8 mouse cellular contexts compared by ENCODE assay signal in genomic region chr12:119026311-119026710, GRCm38 (mm10).
DNase-seq lines count a peak whose midpoint lies in the region; ATAC-seq and TF ChIP-seq lines count a peak whose summit lies in the region.

No protein-coding gene starts in this region.

- WGBS in forebrain, embryonic 11.5 days: 58% methylated on average over 1 of the region's 1 CpGs
- 72% methylated on average over 1 of the region's 1 CpGs for WGBS in forebrain, embryonic 16.5 days
- WGBS in lung, embryonic 14.5 days: 59% methylated on average over 1 of the region's 1 CpGs

- no peaks in the 10 kb centered on the region for H3K27me3 ChIP-seq in forebrain, embryonic 11.5 days (ENCODE audit: control insufficient read depth, insufficient read depth, low read length)
- H3K27me3 ChIP-seq in forebrain, embryonic 16.5 days (replicated peaks; ENCODE audit: control insufficient read depth, insufficient read depth, low read length): no peaks in the 10 kb centered on the region
- no peaks in the 10 kb centered on the region for H3K27me3 ChIP-seq in lung, embryonic 14.5 days (ENCODE audit: insufficient read depth, low read length)

- no peak overlapping the region for H3K27ac ChIP-seq in forebrain, embryonic 11.5 days (ENCODE audit: low read depth, low read length)
- H3K27ac ChIP-seq in forebrain, embryonic 16.5 days (ENCODE audit: low read length): no peak overlapping the region
- H3K27ac ChIP-seq in lung, embryonic 14.5 days (ENCODE audit: low read depth): no peak overlapping the region

- peak; percentile 61 for DNase-seq in forebrain, embryonic 11.5 days (ENCODE audit: low spot score)
- DNase-seq in testis, postnatal 10 days (ENCODE audit: low spot score): peak; percentile 70
- no peak for DNase-seq in testis, postnatal 14 days (ENCODE audit: low spot score)
- DNase-seq in embryo, embryonic 10.5 days (ENCODE audit: low spot score): peak; percentile 81
- DNase-seq in induced T-regulatory cell, adult 2 months (ENCODE audit: low read depth): peak; percentile 54
- peak; percentile 82 for DNase-seq in lung, embryonic 14.5 days
- DNase-seq in spleen, postnatal 36 days (ENCODE audit: low spot score in 2 of 2): peak; percentile 19 to 21

- peak; percentile 76 for ATAC-seq in forebrain, embryonic 11.5 days (replicated peaks; ENCODE audit: low FRiP score)
- ATAC-seq in forebrain, embryonic 16.5 days: no peak; the same call in 1 of the 2 replicates
- no peak for ATAC-seq in lung, embryonic 14.5 days (ENCODE audit: insufficient read depth)

- H3K9me3 ChIP-seq in forebrain, embryonic 11.5 days (ENCODE audit: control insufficient read depth, low read length): no peaks in the 10 kb centered on the region
- no peaks in the 10 kb centered on the region for H3K9me3 ChIP-seq in forebrain, embryonic 16.5 days (ENCODE audit: control insufficient read depth, low read length)
- no peaks in the 10 kb centered on the region for H3K9me3 ChIP-seq in lung, embryonic 14.5 days (ENCODE audit: low read depth, low read length)

- no peaks in the 10 kb centered on the region for H3K36me3 ChIP-seq in forebrain, embryonic 11.5 days (ENCODE audit: control insufficient read depth, insufficient read depth, low read length)
- H3K36me3 ChIP-seq in forebrain, embryonic 16.5 days (ENCODE audit: control insufficient read depth, insufficient read depth): no peaks in the 10 kb centered on the region
- no peaks in the 10 kb centered on the region for H3K36me3 ChIP-seq in lung, embryonic 14.5 days (ENCODE audit: insufficient read depth)

- H3K4me3 ChIP-seq in forebrain, embryonic 11.5 days (ENCODE audit: low read depth, low read length): no peak overlapping the region
- no peak overlapping the region for H3K4me3 ChIP-seq in forebrain, embryonic 16.5 days (replicated peaks; ENCODE audit: low read length)
- no peak overlapping the region for H3K4me3 ChIP-seq in lung, embryonic 14.5 days (ENCODE audit: low read depth, low read length)

- no peak overlapping the region for H3K9ac ChIP-seq in forebrain, embryonic 11.5 days (ENCODE audit: low read length)
- no peak overlapping the region for H3K9ac ChIP-seq in forebrain, embryonic 16.5 days (replicated peaks; ENCODE audit: low read depth, low read length)
- H3K9ac ChIP-seq in lung, embryonic 14.5 days: no peak overlapping the region

- no peaks in the 10 kb centered on the region for H3K4me1 ChIP-seq in forebrain, embryonic 11.5 days (replicated peaks; ENCODE audit: control insufficient read depth, insufficient read depth, low read length)
- no peaks in the 10 kb centered on the region for H3K4me1 ChIP-seq in forebrain, embryonic 16.5 days (replicated peaks; ENCODE audit: control insufficient read depth, insufficient read depth, low read length)
- H3K4me1 ChIP-seq in lung, embryonic 14.5 days (ENCODE audit: insufficient read depth): no peaks in the 10 kb centered on the region

- peak; percentile 77 for TF ChIP-seq CTCF in lung, embryonic 14.5 days (IDR thresholded peaks at IDR 0.05; ENCODE audit: low read depth)

- H3K4me2 ChIP-seq in forebrain, embryonic 11.5 days (ENCODE audit: low read depth, low read length, severe bottlenecking): no peak overlapping the region
- no peak overlapping the region for H3K4me2 ChIP-seq in forebrain, embryonic 16.5 days (ENCODE audit: low read length)
- H3K4me2 ChIP-seq in lung, embryonic 14.5 days: no peak overlapping the region
